Mouse (Mus musculus) adrenal gland, postnatal 25 days (tissue): ENCODE results near the gene Pole2. TPM values are rescaled to one million over a fixed set of nuclear protein-coding genes. Genes with fewer than 3 reads are reported as not detected.
A peak's percentile ranks its signal among the peaks of the same experiment; 100 is the strongest.

Source experiments
- DNase-seq: peaks from one replicate; pipeline ENCODE4 v3.0.0; 2021; ENCODE audit warnings: mixed read lengths
- long read RNA-seq: library from polyadenylated mRNA; stranded (forward); transcript quantifications from one replicate; pipeline ENCODE4 v2.0.0, GENCODE M21; 2021
- total RNA-seq: library from RNA; stranded (reverse); gene quantifications from 2 replicates; pipeline ENCODE4 v1.2.3, GENCODE M21; 2021

The Pole2 gene
- total RNA-seq = 5.7 and 5.8 TPM in 2 replicates
- long read RNA-seq, partial matches to known transcripts = 0 of 1 reads
- long read RNA-seq, other reads (novel, unspliced or antisense) = 1 of 1 reads

DNA sequence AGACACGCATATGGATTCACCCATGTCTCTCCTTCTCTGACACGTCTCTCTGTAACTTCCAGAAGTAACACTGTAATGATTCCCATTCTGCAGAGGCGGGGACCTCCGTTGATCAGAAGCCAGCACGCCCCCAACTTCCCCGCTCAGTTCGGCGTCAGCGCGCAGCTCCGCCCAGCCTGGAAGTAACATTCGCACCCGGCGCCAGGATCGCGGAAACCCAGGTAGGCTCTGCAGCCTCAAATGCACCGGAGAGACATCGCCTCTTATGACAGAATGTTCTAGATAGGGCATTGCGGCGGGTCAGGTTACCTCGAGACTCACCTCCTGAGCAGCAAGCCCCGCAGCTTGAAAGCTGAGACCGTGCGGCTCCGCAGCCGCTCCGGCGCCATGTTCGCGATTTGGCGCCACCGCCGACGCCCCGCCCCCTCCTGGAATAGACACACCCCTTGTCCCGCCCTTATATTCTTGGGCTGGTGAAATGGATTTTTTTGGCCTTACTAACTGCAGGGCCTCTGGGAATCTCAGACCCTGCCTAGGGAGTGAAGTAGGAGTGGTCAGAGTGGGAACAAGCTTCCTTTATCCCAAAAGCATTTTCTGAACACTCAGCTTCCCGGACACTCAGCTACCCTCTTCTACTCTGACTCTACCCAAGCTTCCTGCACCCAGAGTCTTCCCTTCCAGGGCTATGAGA lies at the start of gene Pole2:
Pole2 (minus strand) TSS at position 420 of the 691 bp plus-strand sequence.
- DNase-seq = peak; percentile 90

DNA sequence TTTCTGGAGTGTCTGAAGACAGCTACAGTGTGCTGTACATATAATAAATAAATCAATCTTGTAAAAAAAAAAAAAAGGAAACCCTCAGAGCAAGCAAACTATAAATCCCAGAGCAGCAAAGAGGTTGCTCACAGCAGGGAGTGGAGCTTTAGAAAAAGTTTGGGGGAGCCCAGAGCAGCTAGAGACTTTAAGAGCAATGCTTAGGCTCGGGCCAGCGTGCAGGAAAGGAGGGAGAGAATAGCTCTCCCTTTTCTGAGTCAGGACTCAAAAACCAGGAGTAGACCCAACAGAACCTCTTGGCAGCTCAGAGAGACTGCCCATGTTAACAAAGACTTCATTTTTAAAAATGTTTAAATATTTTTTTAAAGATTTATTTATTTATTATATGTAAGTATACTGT lies 41.0 kb upstream of the Pole2 start:
- DNase-seq = no peak

DNA sequence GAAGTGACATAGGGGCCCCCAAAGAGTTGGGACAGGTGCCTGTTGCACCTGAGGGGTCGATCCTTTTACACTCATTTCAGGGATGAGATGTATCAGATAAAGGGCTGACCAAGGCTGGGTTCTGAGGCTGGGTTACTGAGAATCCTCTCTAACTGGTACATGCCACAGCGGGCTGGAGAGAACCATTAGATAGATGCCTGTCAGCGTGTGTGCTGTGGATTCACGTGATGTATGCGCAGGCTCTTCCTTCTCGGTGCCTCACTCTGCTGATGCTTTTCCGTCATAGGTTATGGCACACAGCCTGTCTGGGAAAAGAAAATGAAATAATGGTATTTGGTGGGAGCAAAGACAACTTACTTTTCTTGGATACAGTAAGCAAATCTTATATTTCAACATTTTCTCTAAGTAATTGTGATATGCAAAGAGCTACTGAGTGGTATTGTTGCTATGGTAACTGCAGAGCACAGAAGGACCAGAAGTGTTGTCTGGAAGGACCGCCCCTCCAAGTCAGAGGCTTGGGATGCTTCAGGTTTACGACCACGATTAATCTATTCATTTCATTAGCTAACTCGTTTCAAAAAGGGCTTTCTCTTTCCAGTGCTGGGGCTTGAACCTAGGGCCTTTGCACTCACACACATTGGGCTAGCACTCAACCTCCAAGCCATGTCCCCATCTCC lies 40.1 kb upstream of the Pole2 start:
- no peak for DNase-seq

DNA sequence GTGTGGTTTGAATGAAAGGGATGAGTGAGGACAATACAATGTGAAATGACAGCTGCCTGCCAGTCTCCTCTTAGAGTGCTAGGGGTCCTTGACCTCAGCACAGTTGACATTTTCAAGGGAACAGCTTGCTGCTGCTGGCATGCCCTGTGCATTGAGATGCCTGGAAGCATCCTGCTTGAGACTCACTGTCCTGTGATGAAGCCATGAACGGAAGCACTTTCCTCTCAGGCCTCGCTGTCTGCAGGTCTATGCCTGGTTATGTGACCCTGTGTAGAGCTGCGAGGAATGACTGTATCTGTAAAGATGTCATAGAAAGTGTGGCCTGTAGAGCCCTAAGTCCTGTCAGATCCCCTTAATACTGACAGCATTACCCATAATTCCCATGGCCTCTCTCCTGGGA lies 37.0 kb upstream of the Pole2 start:
- DNase-seq = no peak

DNA sequence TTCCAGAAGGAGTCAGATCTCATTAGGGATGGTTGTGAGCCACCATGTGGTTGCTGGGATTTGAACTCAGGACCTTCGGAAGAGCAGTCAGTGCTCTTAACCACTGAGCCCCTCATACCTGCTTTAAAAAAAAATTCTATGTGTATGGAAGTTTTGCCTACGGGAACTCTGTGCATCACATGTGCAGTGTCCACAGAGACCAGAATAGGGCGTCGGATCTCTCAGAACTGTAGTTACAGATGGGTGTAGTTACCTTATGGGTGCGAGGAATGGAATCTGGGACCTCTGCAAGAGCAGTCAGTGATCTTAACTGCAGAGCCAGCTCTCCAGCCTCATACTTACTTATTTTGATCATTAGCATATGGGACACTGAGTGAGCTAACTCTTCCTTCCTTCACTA lies 34.3 kb upstream of the Pole2 start:
- no peak for DNase-seq

DNA sequence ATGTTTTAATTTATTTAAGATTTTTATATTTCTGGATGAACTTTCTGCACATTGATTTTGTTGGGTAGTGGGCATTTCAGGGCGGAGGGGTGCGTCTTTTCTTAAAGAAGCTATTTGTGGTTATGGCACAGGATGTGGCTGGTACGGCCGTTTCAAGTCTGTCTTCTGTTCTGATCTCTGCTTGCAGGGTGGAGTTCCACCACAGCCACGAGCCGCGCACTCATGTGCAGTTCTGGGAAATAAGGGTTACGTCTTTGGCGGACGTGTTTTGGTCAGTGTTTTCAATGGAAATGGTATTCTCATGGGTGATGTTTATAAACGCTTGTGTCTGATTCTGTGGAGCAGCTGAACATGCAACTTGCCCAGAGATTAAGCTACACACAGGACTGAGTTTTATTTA lies 29.8 kb upstream of the Pole2 start:
- no peak for DNase-seq

DNA sequence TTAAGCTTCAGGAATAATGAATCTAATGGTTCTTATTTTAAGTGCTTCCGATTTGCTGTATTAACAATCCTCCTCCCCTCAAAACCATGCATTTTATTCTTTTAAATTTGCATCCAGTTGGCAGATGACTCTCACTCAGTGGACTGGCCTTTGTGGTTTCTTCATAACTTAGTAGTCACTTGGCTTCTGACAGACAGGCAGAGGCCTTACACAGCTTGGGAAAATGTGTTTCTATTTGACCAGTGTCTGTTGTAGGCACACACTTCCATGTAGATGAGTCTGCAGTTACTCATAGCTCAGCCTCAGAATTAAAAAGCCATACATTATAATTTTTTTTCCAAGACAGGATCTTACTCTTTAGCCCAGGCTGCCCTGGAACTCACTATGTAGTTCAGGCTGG lies 25.8 kb upstream of the Pole2 start:
- DNase-seq = no peak

DNA sequence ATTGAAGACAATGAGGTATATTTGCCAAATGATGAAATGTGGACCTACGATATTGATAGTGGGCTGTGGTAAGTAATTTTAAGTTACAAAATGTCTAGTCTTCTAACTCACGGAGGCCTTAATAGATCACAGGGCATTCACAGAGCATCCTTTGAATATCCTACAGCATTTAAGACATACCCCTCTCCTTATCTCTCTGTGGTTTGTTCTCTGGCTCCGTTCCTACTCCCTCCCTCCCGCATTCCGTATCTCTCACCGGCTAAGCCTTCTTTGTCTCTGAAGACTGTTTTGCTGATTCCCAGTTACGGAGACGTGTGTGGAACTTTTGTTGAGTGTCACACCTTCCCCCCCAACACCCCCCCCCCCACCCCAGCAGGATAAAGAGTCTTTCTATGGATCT lies 22.8 kb upstream of the Pole2 start:
- no peak for DNase-seq

DNA sequence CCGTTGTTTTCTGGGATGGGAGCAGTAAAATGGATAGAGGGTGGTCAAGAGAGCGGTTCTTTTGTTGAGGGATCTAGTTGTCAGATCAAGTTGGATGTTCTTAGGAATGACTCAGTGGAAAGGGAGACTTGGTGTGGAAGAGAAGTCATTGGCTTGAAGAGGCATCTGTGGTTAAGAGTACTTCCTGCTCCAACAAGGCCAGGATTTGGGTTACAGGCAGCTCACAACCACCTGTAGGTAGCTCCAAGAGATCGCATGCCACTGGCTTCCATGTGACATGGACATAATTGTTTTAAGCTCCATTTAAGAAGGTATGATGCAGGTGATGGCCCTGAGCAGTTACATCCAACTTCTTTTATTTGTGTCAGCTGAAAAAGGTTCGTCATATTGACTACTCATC lies 21.8 kb upstream of the Pole2 start:
- no peak for DNase-seq

DNA sequence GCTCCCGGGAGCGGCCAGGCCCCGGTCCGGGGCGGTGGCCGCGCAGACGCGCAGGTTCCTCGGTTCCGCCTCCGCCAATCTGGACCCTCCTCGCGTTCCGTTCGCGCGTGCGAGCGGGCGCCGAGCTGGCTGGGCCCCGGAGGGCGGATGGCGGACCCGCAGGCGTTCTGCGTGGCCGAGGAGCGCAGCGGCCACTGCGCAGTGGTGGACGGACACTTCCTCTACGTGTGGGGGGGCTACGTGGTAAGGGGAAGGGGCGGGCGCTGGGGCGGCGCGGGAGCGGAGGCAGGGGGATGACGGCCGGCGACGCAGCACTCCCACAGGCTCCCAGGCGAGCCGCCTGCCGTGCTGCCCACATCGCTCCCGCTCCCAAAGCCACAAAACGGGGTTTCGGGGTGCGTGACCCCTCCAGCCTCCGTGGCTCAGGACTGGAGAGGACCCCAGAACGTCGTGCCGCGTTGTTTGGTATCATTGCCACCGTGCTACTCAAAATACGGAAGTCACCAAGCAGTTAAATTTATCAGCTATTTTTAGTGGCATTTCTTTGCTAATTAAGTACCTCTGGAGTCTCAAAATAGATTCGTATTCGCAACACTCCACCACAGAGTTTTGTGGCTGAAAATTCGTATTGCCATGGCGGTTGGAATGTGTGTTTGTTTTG lies 13.9 kb upstream of the Pole2 start:
- DNase-seq = peak; percentile 78

DNA sequence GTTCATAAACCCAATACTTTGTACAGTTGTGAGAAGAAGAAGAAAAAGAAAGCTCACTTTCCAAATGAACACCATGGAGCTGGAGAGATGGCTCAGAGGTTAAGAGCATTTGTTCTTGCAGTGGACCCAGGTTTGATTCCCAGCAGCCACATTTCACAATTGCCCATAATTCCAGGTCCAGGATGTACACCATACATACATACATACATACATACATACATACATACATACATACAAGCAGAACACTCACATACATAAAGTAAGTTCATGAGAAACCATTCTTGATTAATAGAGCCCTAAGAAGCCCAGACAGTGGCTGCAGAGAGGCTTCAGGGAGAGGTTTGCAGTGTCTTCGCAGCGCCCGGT lies 13.4 kb upstream of the Pole2 start:
- no peak for DNase-seq

DNA sequence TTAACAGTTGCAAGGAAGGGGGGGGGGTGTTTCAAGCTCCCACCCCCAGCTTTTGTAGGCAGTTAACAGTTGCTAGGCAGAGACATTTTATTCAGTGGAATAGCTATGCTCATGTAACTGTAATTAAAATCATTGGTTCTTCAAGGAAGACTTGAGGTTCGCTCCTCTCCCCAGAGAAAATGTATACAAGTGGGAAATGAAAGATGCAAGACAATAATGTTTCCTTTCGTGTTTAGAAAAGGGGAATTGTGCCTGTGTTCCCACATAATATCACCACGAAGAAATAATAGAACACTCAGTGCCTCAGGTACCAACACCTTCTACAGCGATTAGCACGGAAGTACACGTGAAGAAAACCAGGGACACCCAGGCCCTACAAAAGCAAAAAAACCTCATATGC lies 12.9 kb upstream of the Pole2 start, which contains the start of gene Klhdc1:
Klhdc1 (plus strand) TSS at position 301 of the 400 bp plus-strand sequence.
- no peak for DNase-seq

DNA sequence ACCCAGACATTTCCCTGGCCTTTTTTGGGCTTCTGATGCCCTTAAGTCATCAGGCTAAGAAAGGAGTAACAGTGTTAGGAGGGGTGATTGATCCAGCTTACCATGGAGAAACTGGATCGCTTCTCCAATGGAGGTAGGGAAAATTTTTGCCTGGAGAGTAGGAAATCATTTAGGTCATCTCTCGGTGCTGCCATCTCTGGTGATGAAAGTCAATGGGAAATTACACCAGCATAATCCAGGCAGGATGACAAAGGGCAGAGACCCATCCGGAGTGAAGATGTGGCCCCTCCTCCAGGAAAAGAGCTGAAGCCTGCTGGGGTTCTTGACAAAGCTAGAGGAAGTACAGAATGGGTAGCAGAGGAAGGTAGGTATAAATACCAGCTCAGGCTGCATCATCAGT lies 10.3 kb upstream of the Pole2 start:
- DNase-seq = no peak

DNA sequence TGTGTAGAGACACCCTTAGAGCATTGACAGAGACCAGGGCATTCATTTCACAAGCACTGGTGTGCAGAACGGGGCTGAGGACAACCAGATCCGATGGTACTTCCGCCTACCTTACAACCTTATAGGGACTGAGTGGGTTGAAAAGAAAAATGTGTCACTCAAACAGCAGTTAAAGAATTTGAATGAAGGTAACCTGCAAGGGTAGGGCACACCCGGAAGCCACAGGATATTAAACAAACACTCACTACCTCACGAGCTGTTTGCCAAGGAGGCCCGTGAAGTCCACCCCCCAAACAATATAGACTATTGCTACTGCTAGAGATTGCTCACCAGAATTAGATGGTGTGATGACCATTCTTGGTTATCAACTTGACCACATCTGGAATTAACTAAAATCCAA lies 7.8 kb upstream of the Pole2 start:
- DNase-seq = no peak

DNA sequence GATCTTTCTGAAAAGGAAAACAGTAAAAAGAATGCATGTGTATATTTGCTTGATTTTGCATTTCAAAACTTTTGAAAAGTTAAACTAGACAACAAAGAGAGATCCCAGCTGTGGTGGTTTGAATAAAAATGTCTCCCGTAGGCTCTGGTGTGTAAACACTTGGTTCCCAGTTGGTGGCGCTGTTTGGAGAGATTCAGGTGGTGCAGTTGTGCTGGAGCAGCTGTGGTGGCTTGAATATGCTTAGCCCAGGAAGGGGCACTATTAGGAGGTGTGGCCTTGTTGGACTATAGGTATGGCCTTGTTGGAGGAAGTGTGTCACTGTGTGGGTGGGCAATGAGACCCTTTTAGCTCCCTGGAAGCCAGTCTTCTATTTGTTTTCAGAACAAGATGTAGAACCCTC lies 1.3 kb upstream of the Pole2 start:
- no peak for DNase-seq

DNA sequence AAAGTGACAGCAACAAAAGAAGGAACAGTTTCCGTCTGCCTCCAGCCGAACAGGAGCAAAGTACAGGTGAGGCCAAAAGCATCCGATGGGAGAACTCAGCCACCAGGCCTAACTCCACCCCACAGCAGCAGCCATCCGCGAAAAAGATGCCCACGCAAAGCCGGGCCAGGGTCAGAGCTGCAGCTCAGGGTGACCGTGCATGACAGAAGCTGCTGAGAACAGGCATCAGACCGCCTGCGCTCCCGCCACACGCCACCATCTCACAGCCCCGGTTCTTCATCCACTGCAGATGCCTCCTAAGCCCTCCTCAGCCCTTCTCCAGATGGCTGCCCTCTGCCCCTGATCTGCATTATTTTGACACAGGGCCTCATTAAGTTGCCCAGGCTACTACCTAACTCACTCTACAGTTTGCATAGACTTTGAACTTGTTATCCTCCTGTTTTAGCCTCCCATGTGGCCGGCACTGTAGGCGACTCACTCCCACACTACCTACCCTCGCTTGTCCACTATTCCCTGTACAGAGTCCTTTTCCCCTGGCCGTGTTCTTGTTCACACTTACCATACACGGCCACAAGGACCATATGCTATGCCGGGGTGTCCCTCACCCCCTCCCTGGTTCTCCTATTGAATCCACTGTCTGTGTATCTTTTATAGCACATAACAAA lies 7.2 kb downstream of the Pole2 start:
- DNase-seq = no peak

DNA sequence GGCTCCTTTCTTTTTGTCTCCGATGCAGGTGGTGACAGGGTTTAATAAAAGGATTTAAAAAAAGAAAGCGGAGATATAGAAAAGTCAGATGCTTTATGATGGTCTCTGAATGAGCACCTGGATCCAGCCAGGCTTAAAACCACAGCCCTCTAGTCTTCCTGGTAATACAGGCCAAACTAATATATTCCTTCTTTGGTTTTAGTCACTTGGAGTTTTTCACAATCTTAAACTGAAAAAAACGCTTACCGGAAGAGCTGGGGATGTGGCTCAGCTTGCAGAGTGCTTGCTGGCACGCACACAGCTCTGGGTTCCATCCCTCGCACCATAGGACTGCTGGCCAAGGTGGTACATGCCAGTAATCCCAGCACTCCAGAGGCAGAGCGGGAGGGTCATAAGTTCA lies 11.4 kb downstream of the Pole2 start:
- DNase-seq = no peak

DNA sequence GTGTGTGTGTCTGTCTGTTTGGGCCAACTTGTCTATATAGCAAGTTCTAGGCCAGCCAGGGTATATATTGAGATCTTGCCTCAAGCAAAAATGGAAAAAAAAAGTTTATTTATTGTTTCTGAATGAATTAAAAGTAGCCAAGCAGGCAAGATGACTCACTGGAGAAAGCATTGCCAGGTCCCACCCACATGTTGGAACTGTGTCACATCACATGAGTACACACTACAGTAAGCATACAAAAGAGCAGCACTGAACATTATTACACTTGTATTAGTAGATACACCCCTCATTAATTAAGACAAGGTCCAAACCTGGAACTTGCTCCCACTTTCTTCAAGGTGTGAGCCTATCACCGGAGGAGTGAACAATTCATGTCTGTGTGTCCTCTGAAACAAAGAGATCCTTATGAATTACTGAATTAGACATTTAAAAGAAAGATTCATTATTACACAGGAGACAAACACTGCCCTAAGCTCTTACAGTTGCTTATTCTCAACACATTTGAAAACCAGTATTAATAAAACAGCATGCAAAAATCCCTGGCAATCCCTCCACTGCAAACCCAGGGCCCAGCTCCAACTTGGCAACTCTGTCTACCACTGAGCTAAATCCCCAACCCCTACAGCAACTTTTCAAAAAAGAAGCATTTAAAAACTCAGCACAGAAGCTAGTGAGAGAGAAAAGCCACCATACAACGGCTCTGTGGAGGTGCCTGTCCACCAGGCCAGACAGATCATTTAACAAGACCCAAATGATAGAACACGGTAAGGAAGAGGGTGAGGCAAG lies 12.8 kb downstream of the Pole2 start:
- peak; percentile 55 for DNase-seq

DNA sequence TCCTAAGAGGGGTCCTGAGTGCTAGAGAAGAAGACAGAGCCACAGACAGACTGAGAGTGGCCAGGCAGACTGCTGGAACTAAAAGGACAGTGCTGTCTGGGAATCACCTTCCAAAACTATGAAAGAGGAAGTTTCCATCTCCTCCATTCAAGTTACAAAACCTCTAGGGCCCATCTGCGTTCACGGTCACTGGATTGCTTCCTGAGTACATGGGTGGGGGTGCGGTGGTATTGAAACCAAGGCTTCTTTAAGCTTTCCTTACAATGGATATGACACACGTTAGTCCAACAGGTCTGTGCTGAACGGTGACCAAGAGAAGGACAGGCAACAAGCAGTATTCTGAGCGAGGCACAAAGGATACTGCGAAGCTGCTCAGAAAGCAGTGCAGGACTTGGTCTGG lies 13.6 kb downstream of the Pole2 start:
- DNase-seq = no peak

DNA sequence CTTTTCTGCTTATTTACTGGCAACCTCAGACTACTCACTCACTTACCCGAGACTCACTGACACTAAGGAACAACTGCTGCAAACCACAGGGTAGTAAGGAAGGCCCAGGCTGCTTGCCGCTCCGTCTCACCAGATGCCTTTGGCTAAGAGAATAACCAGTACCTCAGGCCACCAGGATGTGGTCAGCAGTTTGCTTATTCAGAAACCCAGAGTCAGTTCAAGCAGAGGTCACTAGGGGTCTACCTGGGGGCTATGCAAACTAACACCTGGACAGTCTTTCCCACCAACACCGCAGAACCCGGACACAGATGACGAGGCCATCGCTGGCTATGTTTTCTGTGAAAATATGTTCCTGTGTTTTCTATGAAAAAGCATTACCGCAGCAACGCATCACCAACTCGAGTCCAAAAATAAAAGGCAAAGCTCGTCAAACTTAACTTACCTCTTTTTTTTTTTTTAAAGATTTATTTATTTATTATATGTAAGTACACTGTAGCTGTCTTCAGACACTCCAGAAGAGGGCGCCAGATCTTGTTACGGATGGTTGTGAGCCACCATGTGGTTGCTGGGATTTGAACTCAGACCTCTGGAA lies 14.7 kb downstream of the Pole2 start:
- no peak for DNase-seq

DNA sequence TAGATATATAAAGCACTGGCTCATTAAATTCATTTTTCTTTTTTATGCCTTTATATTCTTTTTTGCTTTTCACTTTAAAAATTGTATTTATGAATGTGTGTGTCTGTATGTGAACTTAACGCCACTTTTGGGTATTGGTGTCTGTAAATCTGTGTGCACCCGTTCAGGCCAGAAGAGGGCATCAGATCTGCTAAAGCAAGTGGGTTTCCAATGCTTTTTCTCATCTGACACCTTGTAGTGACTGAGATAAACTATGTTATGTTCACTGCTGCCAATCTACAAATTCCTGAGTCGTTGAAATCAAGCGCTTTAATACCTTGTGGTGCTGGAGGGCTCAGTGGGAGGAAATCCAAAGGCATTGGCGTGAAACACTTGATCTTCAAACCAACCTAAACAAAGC lies 16.9 kb downstream of the Pole2 start:
- DNase-seq = no peak
